Mouse (Mus musculus): ENCODE results near the gene Ugt1a8. TPM values are rescaled to one million over a fixed set of nuclear protein-coding genes. Genes with fewer than 3 reads are reported as not detected.

Ugt1a8 gene
- total and polyA plus RNA-seq, 3 experiments: not detected

- TF ChIP-seq RCOR1 (IDR thresholded peaks at IDR 0.05; ENCODE audit: low read depth, low read length) (no peak), POLR2AphosphoS5 (IDR thresholded peaks at IDR 0.05; ENCODE audit: borderline replicate concordance, low read depth, low read length) (no peak), ELF1 (IDR thresholded peaks at IDR 0.05; ENCODE audit: low read depth, low read length) (no peak), TBP (IDR thresholded peaks at IDR 0.05; ENCODE audit: low read depth, low read length) (no peak), MYC (IDR thresholded peaks at IDR 0.05; ENCODE audit: low read depth, low read length) (no peak), ZMIZ1 (IDR thresholded peaks at IDR 0.05; ENCODE audit: low read depth, low read length) (no peak), GATA1 (IDR thresholded peaks at IDR 0.05; ENCODE audit: low read depth, low read length) (no peak), TAL1 (IDR thresholded peaks at IDR 0.05; ENCODE audit: low read length) (no peak), USF2 (IDR thresholded peaks at IDR 0.05; ENCODE audit: borderline replicate concordance in 1 of 2, insufficient read depth in 1 of 2, low read depth in 1 of 2, low read length in 2 of 2) (no peak), SIN3A (IDR thresholded peaks at IDR 0.05; ENCODE audit: low read length) (no peak), CTCF (IDR thresholded peaks at IDR 0.05 in 2 of 3, conservative IDR thresholded peaks at IDR 0.05 in 1 of 3; ENCODE audit: control insufficient read depth in 1 of 3, insufficient read depth in 1 of 3, low read depth in 2 of 3, low read length in 3 of 3, poor library complexity in 1 of 3, severe bottlenecking in 1 of 3) (no peak), MAFK (IDR thresholded peaks at IDR 0.05; ENCODE audit: borderline replicate concordance, low read depth, low read length) (no peak), ZC3H11A (IDR thresholded peaks at IDR 0.05; ENCODE audit: low read depth, low read length) (no peak)
Measured at GRCm38 (mm10) chr1:88264869-88265240, 177.2 kb downstream of the Ugt1a8 start.

GRCm38 (mm10) chr1:88266123-88266522 is 178.5 kb downstream of the Ugt1a8 start:
- Histone ChIP-seq H3K36me3 (ENCODE audit: control insufficient read depth in 1 of 2, insufficient read depth in 2 of 2, low read length in 2 of 2) (peaks cover 21 to 34% of the 10 kb centered on the region in 2 experiments), H3K4me1 (ENCODE audit: control insufficient read depth in 1 of 2, insufficient read depth in 2 of 2, low read length in 2 of 2) (peaks cover 7 to 17% of the 10 kb centered on the region in 2 experiments), H3K79me2 (ENCODE audit: control insufficient read depth, insufficient read depth, low read length, poor library complexity) (no peaks in the 10 kb centered on the region), H3K27ac (ENCODE audit: control insufficient read depth, low read depth, low read length) (no peak overlapping the region), H3K9ac (ENCODE audit: control insufficient read depth, low read depth, low read length, poor library complexity, severe bottlenecking) (no peak overlapping the region), H3K9me3 (replicated peaks; ENCODE audit: insufficient read depth, low read length) (no peaks in the 10 kb centered on the region), H3K4me3 (ENCODE audit: control insufficient read depth in 1 of 2, insufficient read depth in 1 of 2, low read depth in 2 of 2, low read length in 2 of 2) (no peak overlapping the region), H3K27me3 (ENCODE audit: control insufficient read depth in 1 of 2, insufficient read depth in 2 of 2, low read length in 2 of 2) (no peaks in the 10 kb centered on the region)
- no peak for TF ChIP-seq MYC (IDR thresholded peaks at IDR 0.05; ENCODE audit: low read depth, low read length)
- no peak for TF ChIP-seq POLR2AphosphoS2 (IDR thresholded peaks at IDR 0.05; ENCODE audit: low read length)
- TF ChIP-seq MYB (IDR thresholded peaks at IDR 0.05; ENCODE audit: low read depth, low read length): no peak
- no peak for DNase-seq (ENCODE audit: low read depth, low spot score)

More at GRCm38 (mm10) chr1:88264869-88265240, 177.2 kb downstream of the Ugt1a8 start:
- Histone ChIP-seq H3K4me1 (ENCODE audit: control insufficient read depth in 1 of 2, insufficient read depth in 2 of 2, low read length in 2 of 2) (peaks cover 7 to 17% of the 10 kb centered on the region in 2 experiments), H3K27me3 (ENCODE audit: control insufficient read depth in 1 of 2, insufficient read depth in 2 of 2, low read length in 2 of 2) (no peaks in the 10 kb centered on the region), H3K4me3 (ENCODE audit: control insufficient read depth in 1 of 2, insufficient read depth in 1 of 2, low read depth in 2 of 2, low read length in 2 of 2) (no peak overlapping the region), H3K27ac (ENCODE audit: control insufficient read depth, low read depth, low read length) (no peak overlapping the region), H3K9ac (ENCODE audit: control insufficient read depth, low read depth, low read length, poor library complexity, severe bottlenecking) (no peak overlapping the region), H3K36me3 (ENCODE audit: control insufficient read depth in 1 of 2, insufficient read depth in 2 of 2, low read length in 2 of 2) (peaks cover 24 to 34% of the 10 kb centered on the region in 2 experiments), H3K79me2 (ENCODE audit: control insufficient read depth, insufficient read depth, low read length, poor library complexity) (no peaks in the 10 kb centered on the region), H3K9me3 (replicated peaks; ENCODE audit: insufficient read depth, low read length) (no peaks in the 10 kb centered on the region)
- no peak for DNase-seq (ENCODE audit: low read depth, low spot score)

GRCm38 (mm10) chr1:88267489-88267888 is 179.9 kb downstream of the Ugt1a8 start:
- Histone ChIP-seq H3K9ac (ENCODE audit: control insufficient read depth, low read depth, low read length, poor library complexity, severe bottlenecking) (no peak overlapping the region), H3K9me3 (replicated peaks; ENCODE audit: insufficient read depth, low read length) (no peaks in the 10 kb centered on the region), H3K27ac (ENCODE audit: control insufficient read depth, low read depth, low read length) (no peak overlapping the region), H3K27me3 (ENCODE audit: control insufficient read depth in 1 of 2, insufficient read depth in 2 of 2, low read length in 2 of 2) (no peaks in the 10 kb centered on the region), H3K36me3 (ENCODE audit: control insufficient read depth in 1 of 2, insufficient read depth in 2 of 2, low read length in 2 of 2) (peaks cover 8 to 37% of the 10 kb centered on the region in 2 experiments), H3K79me2 (ENCODE audit: control insufficient read depth, insufficient read depth, low read length, poor library complexity) (no peaks in the 10 kb centered on the region), H3K4me1 (ENCODE audit: control insufficient read depth in 1 of 2, insufficient read depth in 2 of 2, low read length in 2 of 2) (peaks cover 3 to 6% of the 10 kb centered on the region in 2 experiments), H3K4me3 (ENCODE audit: control insufficient read depth in 1 of 2, insufficient read depth in 1 of 2, low read depth in 2 of 2, low read length in 2 of 2) (no peak overlapping the region)
- 0 out of 2 replicates have a peak, but pooled peaks have one; percentile 53 for TF ChIP-seq POLR2AphosphoS5 (IDR thresholded peaks at IDR 0.05; ENCODE audit: borderline replicate concordance, low read depth, low read length)
- TF ChIP-seq MEF2A (IDR thresholded peaks at IDR 0.05; ENCODE audit: extremely low read depth, insufficient replicate concordance, low read depth, low read length, poor library complexity, severe bottlenecking): no peak
- no peak for DNase-seq (ENCODE audit: low read depth, low spot score)

Data from MEL (cell line).